Mouse (Mus musculus): ENCODE results near the gene Olfr1412.

GRCm38 (mm10) chr1:92638181-92638580 is 52.6 kb downstream of the Olfr1412 start:
- TF ChIP-seq EP300 (optimal IDR thresholded peaks at IDR 0.05): no peak
- TF ChIP-seq CTCF (IDR thresholded peaks at IDR 0.05; ENCODE audit: low read depth): no peak
